Mouse (Mus musculus) ovary, postnatal 14 days (tissue): ENCODE results near the gene Nsrp1.
A peak's percentile ranks its signal among the peaks of the same experiment; 100 is the strongest.
"Not testable (repeated sequence)": the region's sequence is repeated elsewhere in the genome, so short reads cannot be mapped to it uniquely, and the experiment has no call there.

Source experiments
- DNase-seq: peaks from one replicate; pipeline ENCODE4 v3.0.0; 2022; ENCODE audit warnings: low spot score

Gene Nsrp1

DNA sequence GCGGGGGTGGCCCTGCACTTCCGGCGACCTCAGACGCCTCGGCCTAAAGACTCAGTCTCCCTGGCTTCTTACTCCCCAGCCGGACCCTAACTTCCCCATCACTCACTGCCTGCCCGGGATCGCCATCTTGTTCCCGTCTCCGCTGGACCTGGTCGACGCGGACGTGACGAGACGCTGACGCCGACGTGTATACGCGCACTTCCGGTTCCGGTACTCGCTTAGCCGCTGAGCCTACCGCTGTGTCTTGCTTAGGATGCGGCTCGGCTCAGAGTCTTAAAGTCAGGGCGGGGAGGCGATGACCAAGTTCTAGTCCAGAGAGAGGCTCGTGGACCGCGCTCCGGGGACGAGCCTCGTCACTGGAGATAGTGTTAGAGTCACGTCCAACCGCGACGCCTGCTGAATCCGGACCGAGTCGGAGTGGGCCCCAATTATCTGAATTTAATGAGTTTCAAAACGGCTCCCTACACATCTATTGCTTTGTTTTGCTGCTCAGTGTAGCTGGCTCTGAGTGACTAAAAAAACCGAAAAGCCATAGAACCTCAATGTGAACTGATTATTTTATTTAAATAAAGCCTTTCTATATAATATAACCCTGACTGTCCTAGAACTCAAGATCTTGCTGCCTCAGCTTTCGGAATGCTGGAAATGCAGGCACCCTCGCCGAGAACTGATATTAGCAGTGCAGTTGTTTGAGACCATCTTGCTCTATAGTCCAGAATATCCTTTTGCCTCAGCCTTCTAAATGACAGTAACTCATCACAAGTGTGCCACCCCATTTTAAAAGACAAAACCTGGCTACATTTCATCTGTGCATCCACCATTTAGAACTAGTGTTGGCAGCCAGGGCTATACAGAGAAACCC is at the start of gene Nsrp1:
Nsrp1 (minus strand) TSS at position 163 of the 862 bp plus-strand sequence.
- peak; percentile 84 for DNase-seq

DNA sequence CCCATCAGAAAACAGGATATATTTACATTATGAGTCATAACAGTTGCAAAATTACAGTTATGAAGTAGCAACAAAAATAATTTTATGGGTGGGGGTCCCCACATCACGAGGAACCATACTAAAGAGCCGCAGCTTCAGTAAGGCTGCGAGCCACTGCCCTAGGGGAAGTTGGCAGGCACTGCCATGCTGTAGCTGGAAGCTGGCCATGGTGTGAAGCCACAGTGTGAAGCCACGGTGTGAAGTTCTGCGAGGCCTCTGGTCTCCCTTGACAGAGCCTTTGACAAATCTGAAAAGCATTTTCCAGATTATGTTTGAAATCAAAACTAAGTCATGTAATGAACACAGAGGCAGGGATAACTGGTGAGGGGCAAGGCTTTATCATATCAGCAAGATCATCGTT is 32.9 kb upstream of the Nsrp1 start:
- DNase-seq = no peak

- no peak for DNase-seq
Observed at GRCm38 (mm10) chr11:77108442-77108841, 30.2 kb upstream of the Nsrp1 start.

DNA sequence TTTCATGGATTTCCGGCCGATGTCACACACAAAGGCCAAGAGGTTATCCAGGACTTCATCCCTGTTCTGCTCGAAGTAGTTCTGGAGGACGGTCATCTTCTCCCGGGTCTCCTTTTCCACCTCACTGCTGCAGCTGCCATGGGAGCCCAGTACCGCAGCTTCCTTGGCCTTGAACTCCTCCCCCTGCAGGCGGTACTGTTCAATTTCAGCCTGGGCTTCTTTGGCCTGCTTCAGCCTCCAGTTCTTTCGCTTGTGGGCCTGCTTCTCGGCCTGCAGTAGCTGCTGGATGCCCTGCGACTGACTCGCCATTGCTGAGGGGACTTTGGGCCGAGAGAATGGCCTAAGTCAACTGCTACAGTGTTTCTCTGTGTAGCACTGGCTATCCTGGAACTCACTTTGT is 29.6 kb upstream of the Nsrp1 start:
- not testable (repeated sequence) for DNase-seq

DNA sequence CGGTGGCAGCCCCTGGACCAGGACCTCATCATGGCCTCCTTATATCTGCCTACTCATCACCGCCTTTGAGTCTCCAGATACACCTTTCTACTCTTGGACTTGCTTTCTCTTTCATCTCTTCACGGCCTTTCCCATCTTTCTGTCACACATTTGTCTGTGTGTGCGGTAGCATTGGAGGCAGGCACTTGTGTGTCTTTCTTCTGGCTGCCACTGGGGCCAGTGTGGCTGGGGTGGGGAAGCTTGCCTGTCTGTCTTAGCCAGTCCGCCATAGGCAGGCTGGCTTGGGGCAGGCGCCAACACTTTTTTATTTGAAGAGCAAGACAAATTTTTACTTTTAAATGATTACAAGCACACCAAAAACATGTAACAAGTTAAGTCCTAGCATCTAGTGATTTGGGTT is 28.7 kb upstream of the Nsrp1 start:
- no peak for DNase-seq

- DNase-seq = peak; percentile 89
Observed at GRCm38 (mm10) chr11:77100137-77100937, 22.1 kb upstream of the Nsrp1 start.

- DNase-seq = no peak
Observed at GRCm38 (mm10) chr11:77098332-77098972, 20.2 kb upstream of the Nsrp1 start.

DNA sequence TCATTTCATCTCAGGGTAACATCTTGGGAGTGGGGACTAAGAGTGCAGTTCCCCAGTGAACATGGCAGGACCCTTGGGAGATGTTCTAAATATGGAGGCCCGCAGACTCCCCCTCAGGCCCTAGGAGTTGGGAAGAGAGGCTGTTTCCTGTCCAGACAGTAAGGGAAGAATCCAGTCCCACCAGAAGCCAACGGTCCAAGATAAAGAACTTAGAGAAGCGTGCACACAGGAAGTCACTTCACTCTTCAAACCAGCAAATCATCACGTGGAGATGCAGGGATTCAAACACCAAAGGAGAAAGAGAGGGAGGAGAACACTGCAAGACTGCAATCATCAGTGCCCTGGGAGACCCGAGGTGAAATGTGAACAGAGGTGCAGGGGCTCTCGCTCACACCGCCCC is 18.8 kb upstream of the Nsrp1 start:
- DNase-seq = no peak

DNA sequence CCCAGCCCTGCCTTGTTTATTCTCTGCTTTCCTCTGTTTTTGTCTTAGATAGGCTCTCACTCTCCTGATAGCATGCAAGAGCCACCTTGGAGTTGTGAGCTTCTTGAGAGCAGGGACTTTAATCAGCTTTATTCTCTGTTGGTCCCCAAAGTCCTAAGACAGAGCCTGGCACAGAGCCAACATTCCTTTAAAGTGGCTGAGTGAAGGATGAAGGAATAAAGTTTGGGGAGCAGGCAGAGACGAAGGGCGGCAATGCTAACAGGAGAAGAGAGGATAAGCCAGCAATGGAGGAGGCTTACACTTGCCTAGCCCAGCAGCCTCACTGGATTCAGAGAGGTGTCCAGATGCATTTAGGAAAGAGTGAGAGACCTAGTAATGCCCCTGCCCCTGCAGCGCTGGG is 18.3 kb upstream of the Nsrp1 start:
- DNase-seq = no peak

DNA sequence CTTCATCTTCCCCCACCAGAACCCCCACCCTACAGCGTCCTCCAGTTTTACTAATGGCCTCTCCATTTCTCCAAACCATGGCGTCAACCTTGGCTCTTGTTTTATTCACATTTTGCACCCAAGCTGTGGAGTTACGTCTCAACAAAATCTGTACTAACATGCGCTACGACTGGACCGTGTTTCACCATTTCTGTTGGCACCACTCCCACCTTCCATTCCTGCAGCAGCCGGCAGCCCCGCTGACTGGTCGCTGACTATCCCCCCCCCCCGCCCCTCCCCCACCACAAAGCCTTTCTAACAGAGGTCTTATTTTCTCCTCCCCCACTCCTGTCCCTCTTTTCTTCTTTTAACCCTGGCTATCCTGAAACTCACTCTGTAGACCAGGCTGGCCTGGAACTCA is 17.0 kb upstream of the Nsrp1 start:
- DNase-seq = no peak

DNA sequence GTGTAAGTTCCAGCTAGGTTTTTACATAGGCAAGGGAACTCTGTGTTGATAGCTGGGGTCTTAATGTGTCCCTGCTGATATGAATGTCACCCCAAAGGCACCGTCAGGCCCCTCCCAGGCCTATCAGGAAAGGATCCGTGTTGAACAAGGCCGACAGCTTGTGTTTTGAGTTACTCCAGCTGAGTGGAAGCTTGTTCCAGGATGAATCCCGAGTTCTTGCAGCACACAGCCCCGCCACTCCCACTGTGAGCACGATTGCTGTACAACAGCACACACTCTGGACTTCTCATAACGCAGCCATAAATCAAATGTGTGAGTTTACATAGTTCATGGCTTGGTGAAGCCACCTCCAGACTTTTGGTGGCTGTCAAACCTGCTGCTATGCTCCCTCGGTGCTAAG is 15.9 kb upstream of the Nsrp1 start:
- no peak for DNase-seq

DNA sequence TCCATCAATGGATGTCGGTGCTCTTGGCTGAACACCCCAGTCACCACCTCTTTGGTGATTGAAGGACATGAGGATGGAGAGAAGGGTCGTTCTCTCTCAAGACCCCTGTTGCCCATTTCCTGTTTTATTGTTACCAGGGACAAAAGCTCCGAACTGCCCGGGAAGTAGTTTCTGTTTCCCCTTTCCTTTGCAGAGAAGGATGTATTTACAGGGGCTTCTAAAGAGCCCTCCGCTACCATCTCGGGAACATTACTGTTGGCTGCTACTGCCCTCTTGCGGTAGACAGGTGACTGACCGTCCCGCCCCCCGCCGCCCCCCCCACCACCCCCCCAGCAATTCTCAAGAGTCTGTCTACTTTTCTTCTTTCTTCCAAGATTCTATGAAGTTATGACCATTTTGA is 15.0 kb upstream of the Nsrp1 start:
- DNase-seq = peak; percentile 33

GRCm38 (mm10) chr11:77089162-77089561 is 10.9 kb upstream of the Nsrp1 start:
- DNase-seq = no peak

DNA sequence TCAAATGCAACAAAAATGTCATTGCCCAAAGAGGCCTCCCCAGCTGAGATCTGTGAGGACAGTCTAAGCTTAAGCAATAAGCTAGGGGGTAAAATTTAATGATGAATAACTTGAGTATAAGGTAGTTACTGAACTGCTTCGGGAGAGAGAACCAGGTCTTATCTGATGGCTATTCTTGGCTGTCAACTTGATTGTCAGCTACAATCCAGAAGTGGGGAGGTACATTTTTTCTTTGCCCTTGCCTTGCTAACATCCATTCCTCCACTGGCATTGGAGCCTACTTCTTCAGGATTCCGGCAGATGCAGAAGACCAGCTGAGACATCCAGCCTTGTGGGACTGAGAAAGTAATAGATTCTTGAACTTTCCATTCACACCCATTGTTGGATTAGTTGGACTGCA is 8.8 kb upstream of the Nsrp1 start:
- no peak for DNase-seq

DNA sequence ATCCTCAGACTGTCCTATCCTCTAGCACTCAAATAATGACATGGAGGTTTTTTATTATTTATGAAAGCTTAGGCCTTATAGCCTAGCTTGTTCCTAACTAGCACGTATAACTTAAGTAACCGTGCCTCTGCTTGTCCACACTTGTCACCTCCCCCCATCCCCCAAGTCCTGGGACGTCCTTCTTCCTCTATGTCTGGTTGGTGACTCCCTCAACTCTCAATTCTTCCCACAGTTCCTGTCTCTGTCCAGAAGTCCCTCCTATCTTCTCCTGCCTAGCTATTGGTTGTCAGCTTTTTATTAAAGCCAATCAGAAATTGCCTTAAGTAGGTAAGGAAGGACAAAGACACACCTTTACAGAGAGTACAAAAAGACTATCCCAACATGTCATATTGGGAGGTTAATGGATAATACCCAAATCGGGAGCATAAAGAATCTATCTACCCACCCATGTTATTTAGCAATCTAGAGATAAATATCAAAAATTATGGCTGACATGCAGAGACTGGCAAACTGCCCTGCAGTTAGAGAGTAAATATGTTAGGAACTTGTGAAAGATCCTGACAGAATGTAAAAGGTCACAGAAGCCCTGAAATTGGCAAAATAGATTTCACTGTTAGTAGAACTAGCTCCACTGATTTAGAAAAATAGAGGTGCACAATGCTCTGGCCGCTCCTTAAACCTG is 5.9 kb upstream of the Nsrp1 start:
- DNase-seq = no peak

DNA sequence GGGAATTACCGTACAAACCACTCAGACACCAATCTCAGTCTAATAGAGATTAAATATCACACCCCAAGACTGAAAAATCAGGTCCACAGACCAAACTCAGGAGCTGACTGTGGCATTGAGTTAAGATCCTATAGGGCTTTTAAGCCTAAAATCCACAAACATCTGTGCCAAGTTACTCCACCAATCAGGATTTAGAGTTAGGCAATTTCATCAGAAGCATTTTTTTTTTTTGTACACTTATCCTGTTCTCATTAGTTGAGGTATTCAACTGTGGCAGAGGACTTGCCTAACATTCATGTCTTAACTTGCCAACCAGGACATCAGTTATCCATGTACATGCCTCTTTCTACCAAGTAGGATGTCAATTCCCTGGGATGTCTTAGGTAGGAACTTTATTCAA is 1.1 kb upstream of the Nsrp1 start:
- no peak for DNase-seq

GRCm38 (mm10) chr11:77077792-77078191 is 443 bp downstream of the Nsrp1 start:
- no peak for DNase-seq

GRCm38 (mm10) chr11:77077331-77077730 is 904 bp downstream of the Nsrp1 start:
- DNase-seq = not testable (repeated sequence)

DNA sequence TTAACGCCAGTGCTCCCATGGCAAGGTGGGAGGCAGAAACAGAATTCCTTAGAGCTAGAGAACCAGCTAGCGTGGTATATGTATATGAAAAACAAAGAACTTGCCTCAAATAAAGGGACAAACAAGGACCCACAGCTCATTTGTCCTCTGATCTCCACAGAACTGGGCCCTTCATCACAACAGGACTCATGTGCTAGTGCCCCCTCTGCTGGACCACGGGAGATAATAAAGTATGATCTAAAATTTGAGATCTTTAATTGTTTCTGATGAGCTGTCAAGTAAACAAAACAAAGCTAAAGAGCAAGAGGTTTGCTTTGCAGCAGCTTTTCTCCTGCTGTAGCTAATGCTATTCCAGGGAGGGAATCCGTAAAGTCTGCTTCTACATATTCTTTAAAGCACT is 7.5 kb downstream of the Nsrp1 start:
- DNase-seq = no peak

DNA sequence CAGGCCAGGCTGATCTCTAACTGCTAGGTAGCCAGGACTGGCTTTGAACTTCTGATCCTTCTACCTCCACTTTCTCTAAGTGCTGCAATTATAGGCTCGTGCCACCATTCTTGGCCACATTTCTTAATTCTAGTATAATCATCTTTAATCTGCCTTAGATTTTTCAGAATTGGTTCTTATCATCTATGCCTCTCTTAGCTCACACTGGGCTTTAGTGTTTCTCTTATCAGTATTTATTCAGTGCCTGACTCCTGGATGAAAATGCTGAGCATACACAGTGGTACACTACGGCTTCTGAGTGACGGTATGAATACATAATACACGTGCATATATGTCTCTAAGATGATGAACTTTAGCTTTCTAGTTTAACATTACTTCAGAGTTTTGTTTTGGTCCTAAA is 9.4 kb downstream of the Nsrp1 start:
- DNase-seq = no peak

DNA sequence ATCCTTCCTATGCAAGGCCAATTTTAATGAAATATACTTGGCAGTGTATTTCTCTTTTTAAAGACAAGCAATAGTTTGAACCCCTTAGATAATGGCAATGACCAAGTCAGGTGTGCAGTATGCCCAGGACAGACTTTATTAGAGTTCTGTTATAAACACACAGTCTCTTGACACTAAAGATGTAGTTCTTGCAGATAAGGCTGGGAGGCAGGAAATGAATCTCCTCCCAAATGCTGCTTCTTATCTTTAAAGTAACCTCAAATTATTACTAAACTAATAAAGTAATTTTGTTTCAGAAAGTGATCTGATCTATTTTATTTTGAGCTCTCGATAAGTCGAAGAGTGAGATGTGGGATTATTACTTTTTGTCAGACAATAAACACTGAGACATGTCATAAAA is 14.8 kb downstream of the Nsrp1 start:
- no peak for DNase-seq

GRCm38 (mm10) chr11:77061951-77062350 is 16.3 kb downstream of the Nsrp1 start:
- no peak for DNase-seq
